Mouse (Mus musculus) liver, postnatal 0 days (tissue): ENCODE results near the gene Il1r1.

ENCODE experiments used
- CTCF ChIP-seq: sonication (generic); IDR thresholded peaks from 2 replicates; pipeline ENCODE4 v1.5.1; 2016; ENCODE audit warnings: antibody characterized with exemption, low read depth
- EP300 ChIP-seq: IDR thresholded peaks from 2 replicates; pipeline ENCODE4 v1.6.1; 2016; ENCODE audit warnings: antibody characterized with exemption, low read depth, mild to moderate bottlenecking

GRCm38 (mm10) chr1:40322543-40322942 lies 97.7 kb downstream of the Il1r1 start:
- TF ChIP-seq CTCF (no peak), EP300 (no peak)
